7 mouse cellular contexts compared by ENCODE assay signal in genomic region chr11:57696807-57697251, GRCm38 (mm10). TPM values are rescaled to one million over a fixed set of nuclear protein-coding genes. Genes with fewer than 3 reads are reported as not detected.
A peak's percentile ranks its signal among the peaks of the same experiment; 100 is the strongest.
DNase-seq lines count a peak whose midpoint lies in the region; ATAC-seq lines count a peak whose summit lies in the region.

No protein-coding gene starts in this region.

- H3K36me3 ChIP-seq in forebrain, embryonic 14.5 days (ENCODE audit: control insufficient read depth, insufficient read depth, low read length): no peaks in the 10 kb centered on the region
- H3K36me3 ChIP-seq in hindbrain, embryonic 15.5 days: no peaks in the 10 kb centered on the region
- H3K36me3 ChIP-seq in liver, embryonic 11.5 days (ENCODE audit: control insufficient read depth, insufficient read depth, low read length): no peaks in the 10 kb centered on the region

- H3K4me3 ChIP-seq in forebrain, embryonic 14.5 days (ENCODE audit: low read depth, low read length): no peak overlapping the region
- H3K4me3 ChIP-seq in hindbrain, embryonic 15.5 days: no peak overlapping the region
- H3K4me3 ChIP-seq in liver, embryonic 11.5 days (ENCODE audit: low read depth, low read length): no peak overlapping the region

- H3K4me2 ChIP-seq in forebrain, embryonic 14.5 days (ENCODE audit: low read length): peak overlapping the region; percentile 38
- H3K4me2 ChIP-seq in hindbrain, embryonic 15.5 days: peak overlapping the region; percentile 42
- H3K4me2 ChIP-seq in liver, embryonic 11.5 days: no peak overlapping the region

- H3K9me3 ChIP-seq in forebrain, embryonic 14.5 days (replicated peaks; ENCODE audit: control insufficient read depth, low read length): no peaks in the 10 kb centered on the region
- H3K9me3 ChIP-seq in hindbrain, embryonic 15.5 days: no peaks in the 10 kb centered on the region
- H3K9me3 ChIP-seq in liver, embryonic 11.5 days (ENCODE audit: control insufficient read depth, low read length): no peaks in the 10 kb centered on the region

- H3K4me1 ChIP-seq in forebrain, embryonic 14.5 days (ENCODE audit: control insufficient read depth, insufficient read depth, low read length): peaks cover 14% of the 10 kb centered on the region
- H3K4me1 ChIP-seq in hindbrain, embryonic 15.5 days (replicated peaks): peaks cover 34% of the 10 kb centered on the region
- peaks cover 2% of the 10 kb centered on the region for H3K4me1 ChIP-seq in liver, embryonic 11.5 days (replicated peaks; ENCODE audit: control insufficient read depth, insufficient read depth, low read length)

- peak overlapping the region; percentile 39; the same call in 1 of the 2 replicates for H3K27ac ChIP-seq in forebrain, embryonic 14.5 days (ENCODE audit: low read depth, low read length)
- peak overlapping the region; percentile 74 for H3K27ac ChIP-seq in hindbrain, embryonic 15.5 days (replicated peaks)
- no peak overlapping the region for H3K27ac ChIP-seq in liver, embryonic 11.5 days (ENCODE audit: low read depth, low read length)

- H3K27me3 ChIP-seq in forebrain, embryonic 14.5 days (replicated peaks; ENCODE audit: control insufficient read depth, insufficient read depth, low read length): no peaks in the 10 kb centered on the region
- H3K27me3 ChIP-seq in hindbrain, embryonic 15.5 days: no peaks in the 10 kb centered on the region
- no peaks in the 10 kb centered on the region for H3K27me3 ChIP-seq in liver, embryonic 11.5 days (replicated peaks; ENCODE audit: control insufficient read depth, insufficient read depth, low read length)

- 20% methylated on average over 5 of the region's 5 CpGs for WGBS in forebrain, embryonic 14.5 days
- WGBS in hindbrain, embryonic 15.5 days: 13% methylated on average over 5 of the region's 5 CpGs
- WGBS in liver, embryonic 11.5 days: 82% methylated on average over 5 of the region's 5 CpGs

- peak; percentile 57; the same call in 1 of the 2 replicates for ATAC-seq in forebrain, embryonic 14.5 days
- peak; percentile 40; the same call in 1 of the 2 replicates for ATAC-seq in hindbrain, embryonic 15.5 days (ENCODE audit: low FRiP score, low read depth)
- ATAC-seq in liver, embryonic 11.5 days (replicated peaks; ENCODE audit: low FRiP score): no peak

- peak; percentile 34 for DNase-seq in embryo, embryonic 9.5 days (ENCODE audit: extremely low spot score)
- peak; percentile 67 for DNase-seq in forebrain, embryonic 14.5 days (ENCODE audit: low spot score)
- DNase-seq in lung, postnatal 36 days: peak; percentile 77
- DNase-seq in right cerebral cortex, postnatal 14 days: no peak
- no peak for DNase-seq in liver, embryonic 11.5 days (ENCODE audit: low spot score)
- no peak for DNase-seq in layer of hippocampus, postnatal 10 days (ENCODE audit: low spot score in 2 of 2)

- 0 out of 2 replicates have a peak overlapping the region, but pooled peaks have one; percentile 17 for H3K9ac ChIP-seq in forebrain, embryonic 14.5 days (ENCODE audit: low read length)
- H3K9ac ChIP-seq in hindbrain, embryonic 15.5 days: no peak overlapping the region
- H3K9ac ChIP-seq in liver, embryonic 11.5 days (ENCODE audit: low read depth, low read length): no peak overlapping the region

RNA-seq across cellular contexts. Expression of gene Galnt10, which starts 51.6 kb away (rescaled TPM):
- polyA plus RNA-seq in forebrain, embryonic 14.5 days (2014; fragmentation: Nextera tagmentation; extraction: Ambion mirVana): 6.1 and 7.1 TPM in 2 replicates
- 14.6 and 15.4 TPM in 2 replicates for polyA plus RNA-seq in hindbrain, embryonic 15.5 days (2015; fragmentation: Nextera tagmentation; extraction: Ambion mirVana)
- polyA plus RNA-seq in liver, embryonic 11.5 days (2014; fragmentation: Nextera tagmentation; extraction: Ambion mirVana): 17.5 and 19.8 TPM in 2 replicates
- 10 to 100 TPM; 10.9 to 11.2 TPM for total RNA-seq in layer of hippocampus, postnatal 10 days (2021)

Comparison
In these comparisons a context has a peak if more than half of its experiments do, and no peak if none do; other contexts are left out.
1. DNase-seq: peak in embryo, embryonic 9.5 days (single experiment), forebrain, embryonic 14.5 days (single experiment) and lung, postnatal 36 days (single experiment); none in right cerebral cortex, postnatal 14 days (single experiment), liver, embryonic 11.5 days (single experiment) and layer of hippocampus, postnatal 10 days (0 of 2).